8 mouse cellular contexts compared by ENCODE assay signal in the genomic region with DNA sequence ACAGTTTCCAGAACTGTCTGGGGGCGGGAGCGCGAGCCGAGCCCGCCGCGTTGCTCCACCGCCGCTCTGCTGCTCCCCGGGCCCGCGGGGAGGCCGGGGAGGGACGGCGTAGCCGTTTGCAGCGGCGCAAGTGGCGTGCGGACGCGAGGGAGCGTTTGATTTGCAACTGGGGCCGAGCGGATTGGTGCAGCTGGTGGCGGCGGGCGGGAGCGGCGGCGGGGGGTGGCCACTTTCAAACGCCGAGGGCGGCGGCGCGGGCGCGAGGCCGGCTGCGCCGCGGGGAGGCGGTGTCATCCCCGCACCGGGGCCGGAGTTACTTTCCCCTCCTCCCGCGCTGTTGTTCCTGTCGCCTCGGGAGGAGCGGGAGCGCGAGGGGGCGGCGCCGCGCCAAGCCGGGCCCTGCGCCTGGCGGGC. TPM values are rescaled to one million over a fixed set of nuclear protein-coding genes. Genes with fewer than 3 reads are reported as not detected.
DNase-seq lines count a peak whose midpoint lies in the region; ATAC-seq and TF ChIP-seq lines count a peak whose summit lies in the region.

No protein-coding gene starts in this region.

- intact Hi-C loops in heart, postnatal 10 days (cut with DNase I): loop anchor here (5.0 kb wide), 1 partner anchor 37 kb away; no protein-coding TSS in a partner anchor

- H3K9me3 ChIP-seq in forebrain, embryonic 13.5 days (replicated peaks): no peaks in the 10 kb centered on the region
- no peaks in the 10 kb centered on the region for H3K9me3 ChIP-seq in liver, postnatal 0 days (ENCODE audit: low read length)
- H3K9me3 ChIP-seq in neural tube, embryonic 14.5 days (ENCODE audit: control insufficient read depth, low read length): no peaks in the 10 kb centered on the region

- no peak for TF ChIP-seq EP300 in liver, postnatal 0 days (IDR thresholded peaks at IDR 0.05; ENCODE audit: low read depth)

- ATAC-seq in forebrain, embryonic 13.5 days: peak; percentile 79
- ATAC-seq in liver, postnatal 0 days: peak; percentile 59
- ATAC-seq in neural tube, embryonic 14.5 days (ENCODE audit: low read depth): peak; percentile 75

- H3K27me3 ChIP-seq in forebrain, embryonic 13.5 days: no peaks in the 10 kb centered on the region
- no peaks in the 10 kb centered on the region for H3K27me3 ChIP-seq in liver, postnatal 0 days (ENCODE audit: insufficient read depth, low read length)
- no peaks in the 10 kb centered on the region for H3K27me3 ChIP-seq in neural tube, embryonic 14.5 days (ENCODE audit: control insufficient read depth, insufficient read depth, low read length)
- no peaks in the 10 kb centered on the region for H3K27me3 ChIP-seq in testis, adult 2 months (ENCODE audit: control insufficient read depth, insufficient read depth, low read length)

- peaks cover 20% of the 10 kb centered on the region for H3K4me1 ChIP-seq in forebrain, embryonic 13.5 days
- peaks cover 18% of the 10 kb centered on the region for H3K4me1 ChIP-seq in liver, postnatal 0 days (ENCODE audit: insufficient read depth)
- no peaks in the 10 kb centered on the region; the same call in 1 of the 2 replicates for H3K4me1 ChIP-seq in neural tube, embryonic 14.5 days (ENCODE audit: control insufficient read depth, insufficient read depth, low read length)
- peaks cover 13% of the 10 kb centered on the region for H3K4me1 ChIP-seq in testis, adult 2 months (ENCODE audit: control insufficient read depth, insufficient read depth, low read length)

- H3K9ac ChIP-seq in forebrain, embryonic 13.5 days: peak overlapping the region; percentile 91
- peak overlapping the region; percentile 96 for H3K9ac ChIP-seq in liver, postnatal 0 days (replicated peaks)
- peak overlapping the region; percentile 84 for H3K9ac ChIP-seq in neural tube, embryonic 14.5 days (replicated peaks; ENCODE audit: low read depth, low read length)

- H3K4me2 ChIP-seq in forebrain, embryonic 13.5 days: peak overlapping the region; percentile 85
- H3K4me2 ChIP-seq in liver, postnatal 0 days (ENCODE audit: low read depth, low read length): peak overlapping the region; percentile 94
- peak overlapping the region; percentile 86 for H3K4me2 ChIP-seq in neural tube, embryonic 14.5 days (ENCODE audit: low read depth, low read length)

- DNase-seq in CD8-positive naive resting alpha-beta T cell, adult 2 months (ENCODE audit: low read depth in 2 of 2, low spot score in 2 of 2): peak; percentile 52 to 54
- DNase-seq in c-Kit-positive CD71-positive TER-119-positive erythroid progenitor cells, embryonic 14.5 days (ENCODE audit: low spot score): peak; percentile 63
- DNase-seq in heart, postnatal 10 days: peak; percentile 90 to 92
- DNase-seq in layer of hippocampus, adult 11-12 months (ENCODE audit: low spot score): peak; percentile 87
- DNase-seq in liver, postnatal 0 days: peak; percentile 90

- peak overlapping the region; percentile 99 for H3K27ac ChIP-seq in forebrain, embryonic 13.5 days
- peak overlapping the region; percentile 99 for H3K27ac ChIP-seq in liver, postnatal 0 days (ENCODE audit: low read depth)
- H3K27ac ChIP-seq in neural tube, embryonic 14.5 days (ENCODE audit: low read depth, low read length): peak overlapping the region; percentile 95
- peak overlapping the region; percentile 77 for H3K27ac ChIP-seq in testis, adult 2 months (ENCODE audit: control insufficient read depth, insufficient read depth, low read depth, low read length)

- peak overlapping the region; percentile 74 for H3K4me3 ChIP-seq in forebrain, embryonic 13.5 days
- H3K4me3 ChIP-seq in liver, postnatal 0 days (ENCODE audit: low read depth, low read length): peak overlapping the region; percentile 82
- H3K4me3 ChIP-seq in neural tube, embryonic 14.5 days (ENCODE audit: low read depth, low read length): peak overlapping the region; percentile 80
- H3K4me3 ChIP-seq in testis, adult 2 months (ENCODE audit: control insufficient read depth, low read depth, low read length): peak overlapping the region; percentile 82

- TF ChIP-seq CTCF in liver, postnatal 0 days (IDR thresholded peaks at IDR 0.05; ENCODE audit: low read depth): no peak
- no peak for TF ChIP-seq CTCF in testis, adult 2 months (IDR thresholded peaks at IDR 0.05; ENCODE audit: control insufficient read depth, insufficient read depth, insufficient replicate concordance, low read depth, low read length)

- no peaks in the 10 kb centered on the region for H3K36me3 ChIP-seq in forebrain, embryonic 13.5 days (ENCODE audit: poor library complexity, severe bottlenecking)
- no peaks in the 10 kb centered on the region for H3K36me3 ChIP-seq in liver, postnatal 0 days (replicated peaks; ENCODE audit: insufficient read depth, low read length)
- H3K36me3 ChIP-seq in neural tube, embryonic 14.5 days (ENCODE audit: control insufficient read depth, insufficient read depth, low read length): no peaks in the 10 kb centered on the region
- H3K36me3 ChIP-seq in testis, adult 2 months (ENCODE audit: control insufficient read depth, insufficient read depth, low read length): no peaks in the 10 kb centered on the region

- 0% methylated on average over 34 of the region's 61 CpGs for WGBS in forebrain, embryonic 13.5 days
- WGBS in liver, postnatal 0 days (ENCODE audit: insufficient replicate concordance): 0% methylated on average over 37 of the region's 61 CpGs
- WGBS in neural tube, embryonic 14.5 days: 0% methylated on average over 52 of the region's 61 CpGs

- peak; percentile 48 for TF ChIP-seq POLR2A in testis, adult 2 months (IDR thresholded peaks at IDR 0.05; ENCODE audit: control insufficient read depth, low read depth, low read length)

RNA-seq across cellular contexts. Expression of gene Jade1, which starts 9.9 kb away (rescaled TPM):
- 17.1 and 18.9 TPM in 2 replicates for polyA plus RNA-seq in forebrain, embryonic 13.5 days (2015; fragmentation: Nextera tagmentation; extraction: Ambion mirVana)
- 10 to 100 TPM; 35.4 to 42.4 TPM for total RNA-seq in heart, postnatal 10 days (2021)
- polyA plus RNA-seq in liver, postnatal 0 days (2015; fragmentation: Nextera tagmentation; extraction: Ambion mirVana): 6.8 and 7.2 TPM in 2 replicates
- 11.6 and 13.8 TPM in 2 replicates for polyA plus RNA-seq in neural tube, embryonic 14.5 days (2014; fragmentation: Nextera tagmentation; extraction: Ambion mirVana)
- polyA plus RNA-seq in testis, adult 2 months (2012; rRNA removed): 7.8 and 9.1 TPM in 2 replicates

Comparison
In these comparisons a context has a peak if more than half of its experiments do, and no peak if none do; other contexts are left out.
1. Peak in every context shown above with its lines: DNase-seq, ATAC-seq, H3K4me3 ChIP-seq and H3K27ac ChIP-seq.